Mouse (Mus musculus) liver, adult 2 months (tissue): ENCODE results near the gene Dnah2.
A peak's percentile ranks its signal among the peaks of the same experiment; 100 is the strongest.

Experiments
- CTCF ChIP-seq: fragments of 200-500 bp; IDR thresholded peaks from 2 replicates; pipeline ENCODE4 v1.5.1; 2011; ENCODE audit warnings: low read depth, low read length, control low read depth
- POLR2A ChIP-seq: fragments of 200-500 bp; IDR thresholded peaks from 2 replicates; pipeline ENCODE4 v1.6.1; 2011; ENCODE audit warnings: low read length, control low read depth; ENCODE audit not compliant: insufficient read depth; ENCODE audit errors: extremely low read depth

GRCm38 (mm10) chr11:69415668-69416451 is 133.1 kb downstream of the Dnah2 start:
- TF ChIP-seq CTCF, result no peak
- TF ChIP-seq POLR2A, result 0 out of 2 replicates have a peak, but pooled peaks have one; percentile 7
